Mouse (Mus musculus) frontal cortex, adult 2 months (tissue): Measurements from ENCODE around the gene Aamp. TPM values are rescaled to one million over a fixed set of nuclear protein-coding genes. Genes with fewer than 3 reads are reported as not detected.
A peak's percentile ranks its signal among the peaks of the same experiment; 100 is the strongest.

Experiments
- DNase-seq, 2 experiments: peaks; one replicate each; pipeline ENCODE4 v3.0.0; 2022; ENCODE audit warnings: low spot score in 1 of 2; ENCODE audit errors: extremely low spot score in 1 of 2
- polyA plus RNA-seq: library from polyadenylated mRNA; depleted of rRNA; stranded (reverse); fragments of >200 nt; gene quantifications from 2 replicates; pipeline ENCODE4 v1.2.3, GENCODE M21; 2012; rRNA removed

Aamp gene
- polyA plus RNA-seq, 1 experiment: 182 TPM

DNA sequence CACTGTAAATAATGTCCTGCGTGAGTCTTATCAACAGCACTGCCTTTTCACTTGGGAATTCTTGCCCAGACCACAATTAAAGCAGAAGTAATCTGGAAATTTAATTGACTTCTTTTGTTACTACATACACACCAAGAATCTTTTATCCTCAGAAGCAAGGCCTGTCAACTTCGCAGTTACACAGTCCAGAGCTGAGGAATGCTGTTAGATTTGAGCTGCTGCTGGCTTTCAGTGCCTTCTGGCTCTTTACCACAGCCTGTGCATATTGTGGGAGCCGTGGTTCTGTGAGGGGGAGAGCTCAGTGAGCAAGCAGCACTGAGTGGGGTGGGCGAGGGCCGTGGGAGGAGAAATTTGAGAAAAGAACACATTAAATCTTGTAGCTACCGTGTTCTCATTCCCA is 44.2 kb downstream of the Aamp start:
- peak; percentile 79 to 90 for DNase-seq

DNA sequence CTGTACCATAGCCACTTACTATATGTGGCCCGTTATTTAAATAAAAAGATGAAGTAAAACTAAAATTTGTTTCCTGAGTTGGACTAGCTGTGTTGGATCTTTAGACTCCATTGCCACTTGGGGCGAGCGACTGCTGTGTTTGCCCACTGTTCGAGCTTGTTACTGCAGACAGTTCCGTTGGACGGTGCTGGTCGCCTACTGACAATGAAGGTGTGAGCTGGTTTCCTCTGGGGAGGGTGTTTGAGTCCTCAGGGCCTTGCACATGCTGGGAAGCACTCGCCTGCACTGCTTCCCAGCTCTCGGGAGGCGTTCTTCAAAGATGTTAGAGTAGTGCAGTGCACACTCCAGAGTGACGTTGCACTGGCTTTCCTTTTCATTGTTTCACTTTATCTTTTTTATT is 44.9 kb downstream of the Aamp start:
- DNase-seq: peak in 1 of 2 experiments; percentile 62

DNA sequence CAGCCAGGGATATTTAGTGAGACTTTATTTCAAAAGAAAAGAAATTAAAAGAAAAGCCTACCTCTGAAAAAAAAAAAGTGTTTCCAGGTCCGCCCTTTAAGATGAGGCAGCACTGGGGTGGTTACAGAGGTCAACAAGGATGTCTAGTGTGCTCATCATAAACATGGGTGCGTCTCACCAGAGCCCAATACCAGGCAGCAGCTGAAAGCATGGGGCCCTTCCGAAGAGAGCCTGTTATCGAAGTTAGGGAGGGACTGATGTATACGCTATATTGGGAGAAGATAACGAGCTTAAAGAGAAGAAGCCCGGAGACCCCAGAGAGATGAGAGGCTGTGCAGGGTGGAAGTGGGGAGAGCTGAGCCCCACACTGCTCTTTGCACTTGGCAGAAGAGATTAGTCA is 45.4 kb downstream of the Aamp start:
- DNase-seq: no peak

DNA sequence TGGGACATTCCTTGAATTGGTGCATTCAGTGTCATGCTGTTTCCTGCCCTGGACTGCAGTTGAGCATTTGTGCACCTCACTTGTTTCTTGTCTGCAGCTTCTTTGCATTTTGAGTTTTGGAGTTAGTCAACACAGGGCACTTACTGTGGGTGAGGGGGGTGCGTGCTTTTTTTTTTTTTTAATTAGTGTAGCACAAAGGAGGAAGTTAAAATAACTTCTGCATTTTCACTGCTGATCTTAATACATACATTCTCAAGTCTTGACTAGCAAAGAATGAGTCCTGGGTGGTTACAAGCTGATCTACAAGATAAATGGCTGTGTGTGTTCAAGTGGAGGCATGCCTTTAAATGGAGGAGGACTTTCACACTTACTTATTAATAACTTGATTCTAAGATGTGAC is 46.4 kb downstream of the Aamp start:
- no peak for DNase-seq

DNA sequence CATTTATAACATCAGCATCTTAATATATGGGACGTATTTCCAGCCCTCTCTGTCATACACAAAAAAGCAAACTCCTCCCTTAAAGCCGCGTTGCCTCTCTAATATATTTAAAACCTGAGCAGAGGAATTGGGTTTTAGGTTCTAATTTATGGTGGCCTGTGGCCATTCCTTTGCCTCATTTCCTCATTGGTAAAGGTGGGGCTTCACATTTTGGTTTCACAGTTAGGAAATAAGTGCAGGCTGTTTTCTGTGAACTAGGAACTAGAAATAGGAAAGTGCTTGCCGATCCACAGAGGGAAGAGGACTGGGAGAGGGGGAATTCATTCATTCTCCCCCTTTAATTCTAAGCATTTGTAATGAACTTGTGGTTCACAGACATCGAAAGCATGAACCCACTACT is 46.9 kb downstream of the Aamp start:
- DNase-seq: no peak

DNA sequence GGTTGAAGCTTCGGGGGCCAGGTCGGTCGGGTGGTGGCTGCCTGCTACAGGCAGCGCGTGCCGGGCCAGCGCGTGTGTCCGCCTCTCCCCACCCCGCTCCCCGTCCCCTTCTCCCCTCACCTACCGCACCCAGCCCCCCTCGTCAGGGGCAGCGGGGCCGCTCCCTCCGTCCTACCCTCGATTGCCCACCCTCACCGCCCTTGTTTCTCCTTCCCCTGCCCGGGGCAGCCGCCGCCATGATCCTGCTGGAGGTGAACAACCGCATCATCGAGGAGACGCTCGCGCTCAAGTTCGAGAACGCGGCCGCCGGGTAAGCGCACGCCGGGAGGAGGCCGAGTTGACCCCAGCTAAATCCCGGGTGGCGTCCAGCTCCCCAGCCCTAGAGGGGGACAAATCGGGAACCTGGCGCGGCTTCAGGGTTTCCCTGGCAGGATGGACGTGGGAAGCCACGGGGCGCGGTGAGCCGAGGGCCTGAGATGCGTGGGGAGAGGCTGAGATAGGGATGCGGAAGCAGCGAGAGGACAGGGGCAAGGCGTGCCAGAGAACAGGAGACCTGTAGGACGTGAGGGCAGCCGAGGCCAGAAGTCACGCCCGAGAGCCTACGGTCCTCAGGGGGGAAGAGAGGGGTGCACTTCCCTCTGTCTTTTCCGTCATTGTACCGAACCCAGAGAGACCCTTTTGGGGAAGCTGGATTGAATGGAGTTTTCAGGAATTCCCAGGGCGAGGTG is 47.8 kb downstream of the Aamp start:
- DNase-seq: peak in 1 of 2 experiments; percentile 45

DNA sequence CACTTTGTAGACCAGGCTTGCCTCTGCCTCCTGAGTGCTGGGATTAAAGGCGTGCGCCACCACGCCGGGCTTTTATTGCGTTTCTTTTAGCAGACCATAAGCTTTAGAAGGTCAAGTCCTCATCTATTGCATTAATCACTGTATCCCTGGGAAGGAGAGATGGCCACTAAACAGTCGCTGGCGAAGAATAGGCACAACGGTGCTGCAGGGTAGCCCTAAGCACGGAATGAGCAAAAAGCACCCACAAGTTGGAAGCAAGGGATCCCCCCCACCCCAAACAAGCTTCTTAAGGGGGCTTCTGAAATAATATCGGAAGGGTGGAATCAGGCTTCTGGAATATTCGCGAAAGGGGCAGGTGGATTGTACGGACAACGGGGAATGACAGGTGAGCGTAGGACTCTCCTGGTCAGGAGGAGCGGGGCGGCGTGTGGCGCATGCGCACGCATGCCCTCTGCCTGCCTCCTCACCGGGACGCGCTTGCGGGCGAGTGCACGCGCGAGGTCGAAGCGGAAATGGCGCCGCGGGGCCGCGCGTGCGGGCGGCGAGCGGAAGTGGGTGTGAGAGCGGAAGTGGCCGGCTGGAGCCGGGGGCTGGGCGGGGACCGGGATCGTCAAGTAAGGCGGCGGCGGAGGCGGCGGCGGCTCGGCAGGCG is 48.5 kb downstream of the Aamp start, which contains the start of gene Arpc2:
TSS of gene Arpc2 (plus strand) at position 147 of the 652 bp plus-strand sequence.
- peak; percentile 86 to 97 for DNase-seq

DNA sequence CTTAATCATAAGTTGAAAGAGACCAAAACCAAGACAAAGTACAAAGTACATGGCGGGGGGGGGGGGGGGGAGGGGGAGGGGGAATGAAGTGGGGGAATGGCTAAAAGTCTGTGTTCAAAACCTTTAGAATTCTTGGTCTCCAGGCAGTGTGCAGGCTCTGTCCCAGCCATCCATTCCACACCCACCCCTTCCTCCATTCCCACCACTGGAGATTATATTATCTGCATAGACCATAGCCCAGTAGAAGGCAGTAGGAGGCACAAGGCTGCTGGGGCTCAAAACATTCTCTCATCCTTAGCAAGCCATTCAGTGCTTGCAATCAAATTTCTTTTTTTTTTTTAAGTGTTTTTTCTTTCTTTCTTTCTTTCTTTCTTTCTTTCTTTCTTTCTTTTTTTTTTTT is 53.5 kb downstream of the Aamp start:
- DNase-seq: no peak

DNA sequence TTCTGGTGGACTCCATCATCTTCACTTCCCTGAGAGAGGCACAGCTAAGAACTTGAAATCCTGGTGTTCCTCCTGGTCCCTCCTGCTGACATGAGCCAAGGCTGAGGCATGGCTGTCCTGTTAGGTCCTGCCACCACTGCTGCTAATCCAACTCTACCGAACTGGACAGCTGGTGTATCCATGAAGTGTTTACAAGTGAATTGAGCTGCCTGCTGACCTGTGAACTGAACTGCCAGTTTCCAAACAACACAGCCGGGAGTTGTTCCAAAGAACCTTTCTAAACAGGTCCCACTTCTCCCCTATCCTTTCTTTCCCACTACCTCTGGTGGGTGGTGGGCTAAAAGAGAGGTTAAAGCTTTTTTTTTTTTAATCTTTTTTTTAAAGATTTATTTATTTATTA is 54.6 kb downstream of the Aamp start:
- no peak for DNase-seq

Other genes with a start within 250 kb of the Aamp start
- gene Tns1, start 160.3 kb downstream of the Aamp start, polyA plus RNA-seq: 22.4 and 25.7 TPM in 2 replicates
- gene Rufy4, start 159.2 kb downstream of the Aamp start, polyA plus RNA-seq: 0.08 TPM in 2 replicates
- 0.04 and 0.19 TPM in 2 replicates for gene Cxcr2, start 130.7 kb downstream of the Aamp start, polyA plus RNA-seq
- not detected in 2 replicates for gene Cxcr1, start 90.1 kb downstream of the Aamp start, polyA plus RNA-seq
- 213 and 235 TPM in 2 replicates for gene Arpc2, start 48.7 kb downstream of the Aamp start, polyA plus RNA-seq
- gene Gpbar1, start 6.2 kb downstream of the Aamp start, polyA plus RNA-seq: 0.14 TPM in 1 of 2 replicates, not detected in the other
- 110 and 135 TPM in 2 replicates for gene Pnkd, start 192 bp upstream of the Aamp start, polyA plus RNA-seq
- 25.7 and 33.6 TPM in 2 replicates for gene Tmbim1, start 20.9 kb upstream of the Aamp start, polyA plus RNA-seq
- gene Catip, start 77.4 kb upstream of the Aamp start, polyA plus RNA-seq: 5.3 and 6.0 TPM in 2 replicates
- 5.5 and 9.1 TPM in 2 replicates for gene Slc11a1, start 90.5 kb upstream of the Aamp start, polyA plus RNA-seq
- gene Ctdsp1, start 106.8 kb upstream of the Aamp start, polyA plus RNA-seq: 27.4 and 27.7 TPM in 2 replicates
- 0.42 and 0.82 TPM in 2 replicates for gene Vil1, start 124.6 kb upstream of the Aamp start, polyA plus RNA-seq
- gene Cnot9, start 221.3 kb upstream of the Aamp start, polyA plus RNA-seq: 26.3 and 26.8 TPM in 2 replicates